Mouse (Mus musculus) spleen, adult 2 months (tissue): ENCODE data around the gene Sult2b1.

Source experiments
- CTCF ChIP-seq: fragments of 200-500 bp; IDR thresholded peaks from 2 replicates; pipeline ENCODE4 v1.5.1; 2011; ENCODE audit warnings: mild to moderate bottlenecking, inconsistent platforms; ENCODE audit not compliant: insufficient read depth, insufficient read length, insufficient replicate concordance; ENCODE audit errors: extremely low read depth
- POLR2A ChIP-seq: fragments of 200-500 bp; IDR thresholded peaks from 2 replicates; pipeline ENCODE4 v1.6.1; 2011; ENCODE audit warnings: low read depth, low read length, inconsistent platforms

GRCm38 (mm10) chr7:45720413-45721233, 63.8 kb downstream of the Sult2b1 start, which contains the start of gene Fam83e:
- no peak for TF ChIP-seq POLR2A
- no peak for TF ChIP-seq CTCF
